Mouse (Mus musculus) ovary, adult 18-20 months (tissue): ENCODE data around the gene Fgd6.

Experiments used
- DNase-seq: peaks from one replicate; pipeline ENCODE4 v3.0.0; 2022; ENCODE audit warnings: low spot score, mixed read lengths

Fgd6 gene

GRCm38 (mm10) chr10:94045301-94045700, 9.5 kb downstream of the Fgd6 start:
- DNase-seq = no peak

GRCm38 (mm10) chr10:94047024-94047423, 11.2 kb downstream of the Fgd6 start:
- no peak for DNase-seq

GRCm38 (mm10) chr10:94047845-94048559, 12.2 kb downstream of the Fgd6 start:
- no peak for DNase-seq

- DNase-seq = no peak
These were observed 13.3 kb downstream of the Fgd6 start for GRCm38 (mm10) chr10:94049121-94049520.

- no peak for DNase-seq
These were observed 14.9 kb downstream of the Fgd6 start for GRCm38 (mm10) chr10:94050736-94051135.

- DNase-seq = no peak
These were observed 20.7 kb downstream of the Fgd6 start for GRCm38 (mm10) chr10:94056487-94056886.

- DNase-seq = no peak
These were observed 23.8 kb downstream of the Fgd6 start for GRCm38 (mm10) chr10:94059618-94060055.

- DNase-seq = no peak
These were observed 24.4 kb downstream of the Fgd6 start for GRCm38 (mm10) chr10:94060190-94060589.

GRCm38 (mm10) chr10:94062357-94062756, 26.6 kb downstream of the Fgd6 start:
- DNase-seq = no peak

GRCm38 (mm10) chr10:94066896-94067295, 31.1 kb downstream of the Fgd6 start:
- no peak for DNase-seq

GRCm38 (mm10) chr10:94068701-94069100, 32.9 kb downstream of the Fgd6 start:
- peak; percentile 13 for DNase-seq

GRCm38 (mm10) chr10:94071641-94072040, 35.8 kb downstream of the Fgd6 start:
- no peak for DNase-seq

GRCm38 (mm10) chr10:94072261-94072915, 36.6 kb downstream of the Fgd6 start:
- DNase-seq = peak; percentile 34

- DNase-seq = no peak
These were observed 37.2 kb downstream of the Fgd6 start for GRCm38 (mm10) chr10:94072916-94073465.

GRCm38 (mm10) chr10:94076966-94077825, 41.4 kb downstream of the Fgd6 start:
- no peak for DNase-seq

- DNase-seq = no peak
These were observed 44.9 kb downstream of the Fgd6 start for GRCm38 (mm10) chr10:94080740-94081139.

- DNase-seq = no peak
These were observed 46.4 kb downstream of the Fgd6 start for GRCm38 (mm10) chr10:94082040-94082734.

GRCm38 (mm10) chr10:94086315-94086714, 50.5 kb downstream of the Fgd6 start:
- no peak for DNase-seq

GRCm38 (mm10) chr10:94087367-94088077, 51.7 kb downstream of the Fgd6 start:
- DNase-seq = no peak

- DNase-seq = no peak
These were observed 54.2 kb downstream of the Fgd6 start for GRCm38 (mm10) chr10:94090032-94090431.

- no peak for DNase-seq
These were observed 57.7 kb downstream of the Fgd6 start for GRCm38 (mm10) chr10:94093534-94093933.
